Comparison of ENCODE assay signal across 23 mouse cellular contexts in the genomic region with DNA sequence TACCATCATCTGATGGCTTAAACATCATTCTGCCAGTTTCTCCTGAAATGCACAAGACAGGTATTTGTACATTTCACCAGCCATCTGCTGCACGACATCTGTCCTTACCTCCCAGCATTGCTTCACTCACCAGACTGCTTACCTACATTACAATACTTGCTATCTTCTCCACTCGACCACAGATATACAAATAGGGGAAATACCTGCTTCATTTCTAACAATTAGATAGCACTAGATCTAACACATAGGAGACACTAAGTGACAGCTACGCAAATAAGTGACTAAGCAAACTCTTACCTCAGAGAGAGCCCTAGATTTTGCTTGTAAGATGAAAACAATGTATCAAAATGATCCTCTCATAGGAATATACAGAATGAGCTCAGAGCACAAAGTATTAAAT. TPM values are rescaled to one million over a fixed set of nuclear protein-coding genes. Genes with fewer than 3 reads are reported as not detected.
A peak's percentile ranks its signal among the peaks of the same experiment; 100 is the strongest.
DNase-seq lines count a peak whose midpoint lies in the region; ATAC-seq and TF ChIP-seq lines count a peak whose summit lies in the region.
"Had no signal": no experiment of that assay in that cellular context is flagged by ENCODE, and none has a peak within 500 bp of the region (broad histone marks: within the 10 kb centered on the region; RNA-seq: fewer than 3 reads in every experiment).

No protein-coding gene starts in this region.

- DNase-seq in liver, adult 2 months (ENCODE audit: extremely low read depth, low read depth, low spot score), result peak; percentile 27
- no peak for DNase-seq in liver, postnatal 0 days
- peak; percentile 39 for DNase-seq in induced T-regulatory cell, adult 2 months (ENCODE audit: low read depth)
- no peak for DNase-seq in adrenal gland, postnatal 25 days
- no peak for DNase-seq in left cerebral cortex, adult 2 months (ENCODE audit: extremely low spot score in 1 of 2, low spot score in 2 of 2)
- DNase-seq: adrenal gland, postnatal 10 days; B cell, adult 2 months; cerebellum, adult 18-20 months; cerebellum, adult 9-10 months; cerebellum, postnatal 25 days; gastrocnemius, adult 2 months; gastrocnemius, postnatal 14 days; heart, adult 11 months; kidney, adult 2 months had no signal

- peaks cover 39% of the 10 kb centered on the region for H3K36me3 ChIP-seq in liver, adult 2 months (ENCODE audit: control insufficient read depth, insufficient read depth, low read length)
- peaks cover 37% of the 10 kb centered on the region for H3K36me3 ChIP-seq in liver, postnatal 0 days (replicated peaks; ENCODE audit: insufficient read depth, low read length)

- no peak for TF ChIP-seq POLR2A in liver, adult 2 months (IDR thresholded peaks at IDR 0.05; ENCODE audit: extremely low read depth, insufficient read depth, low read length)

- intact Hi-C loops in left cerebral cortex, adult 2 months (cut with DNase I), result no loop called here

- H3K27ac ChIP-seq in liver, adult 2 months (replicated peaks; ENCODE audit: insufficient read depth, low read depth, low read length), result no peak overlapping the region; the same call in 1 of the 2 replicates
- no peak overlapping the region for H3K27ac ChIP-seq in liver, postnatal 0 days (ENCODE audit: low read depth)
- H3K27ac ChIP-seq in left cerebral cortex, adult 2 months, result no peak overlapping the region
- H3K27ac ChIP-seq: embryonic facial prominence, embryonic 12.5 days; embryonic facial prominence, embryonic 15.5 days; gastrocnemius, adult 2 months; hindbrain, embryonic 13.5 days had no signal

- peaks cover 21% of the 10 kb centered on the region for H3K4me1 ChIP-seq in liver, adult 2 months (ENCODE audit: control insufficient read depth, insufficient read depth, low read length)
- no peaks in the 10 kb centered on the region; the same call in 1 of the 2 replicates for H3K4me1 ChIP-seq in liver, postnatal 0 days (ENCODE audit: insufficient read depth)
- H3K4me1 ChIP-seq: embryonic facial prominence, embryonic 12.5 days had no signal

- no peak for ATAC-seq in liver, postnatal 0 days
- ATAC-seq in CD4-positive, CD25-positive, alpha-beta regulatory T cell, adult 4 months, result peak; percentile 80
- ATAC-seq: forebrain, embryonic 14.5 days; hindbrain, embryonic 16.5 days; intestine, postnatal 0 days had no signal

- H3K9ac ChIP-seq in liver, adult 2 months (ENCODE audit: low read depth, low read length), result no peak overlapping the region
- H3K9ac ChIP-seq in liver, postnatal 0 days (replicated peaks), result no peak overlapping the region
- H3K9ac ChIP-seq: embryonic facial prominence, embryonic 12.5 days; embryonic facial prominence, embryonic 15.5 days; hindbrain, embryonic 13.5 days had no signal

- H3K4me2 ChIP-seq in liver, postnatal 0 days (ENCODE audit: low read depth, low read length), result no peak overlapping the region
- H3K4me2 ChIP-seq: embryonic facial prominence, embryonic 12.5 days; embryonic facial prominence, embryonic 15.5 days; heart, embryonic 11.5 days; hindbrain, embryonic 13.5 days had no signal

- no peaks in the 10 kb centered on the region for H3K9me3 ChIP-seq in liver, postnatal 0 days (ENCODE audit: low read length)
- H3K9me3 ChIP-seq: embryonic facial prominence, embryonic 12.5 days; embryonic facial prominence, embryonic 15.5 days; hindbrain, embryonic 13.5 days had no signal

- TF ChIP-seq EP300 in liver, postnatal 0 days (IDR thresholded peaks at IDR 0.05; ENCODE audit: low read depth), result no peak

- WGBS in liver, adult 2 months, result 36% methylated on average over 3 of the region's 3 CpGs
- 61% methylated on average over 3 of the region's 3 CpGs for WGBS in liver, postnatal 0 days (ENCODE audit: insufficient replicate concordance)

- no peak for TF ChIP-seq CTCF in liver, adult 2 months (IDR thresholded peaks at IDR 0.05; ENCODE audit: low read depth, low read length)
- no peak for TF ChIP-seq CTCF in liver, postnatal 0 days (IDR thresholded peaks at IDR 0.05; ENCODE audit: low read depth)
- TF ChIP-seq CTCF in left cerebral cortex, adult 2 months (IDR thresholded peaks at IDR 0.05), result no peak

- H3K79me2 ChIP-seq in liver, adult 2 months (ENCODE audit: control insufficient read depth, insufficient read depth, low read length), result peaks cover 25% of the 10 kb centered on the region

- no peak overlapping the region for H3K4me3 ChIP-seq in liver, adult 2 months (ENCODE audit: insufficient read depth, low read depth, low read length)
- no peak overlapping the region for H3K4me3 ChIP-seq in liver, postnatal 0 days (ENCODE audit: low read depth, low read length)
- no peak overlapping the region for H3K4me3 ChIP-seq in left cerebral cortex, adult 2 months
- H3K4me3 ChIP-seq: embryonic facial prominence, embryonic 12.5 days; embryonic facial prominence, embryonic 15.5 days; gastrocnemius, adult 2 months; hindbrain, embryonic 13.5 days had no signal

- no peaks in the 10 kb centered on the region for H3K27me3 ChIP-seq in liver, adult 2 months (ENCODE audit: control insufficient read depth, insufficient read depth, low read length)
- no peaks in the 10 kb centered on the region for H3K27me3 ChIP-seq in liver, postnatal 0 days (ENCODE audit: insufficient read depth, low read length)
- H3K27me3 ChIP-seq: embryonic facial prominence, embryonic 12.5 days; embryonic facial prominence, embryonic 15.5 days; hindbrain, embryonic 13.5 days had no signal

RNA-seq across cellular contexts. Expression of gene Pln, which starts 16.2 kb away (rescaled TPM):
- 0.09 and 0.27 TPM in 2 replicates for total RNA-seq in liver, adult 2 months (2014; rRNA removed)
- not detected in 2 replicates for polyA plus RNA-seq in liver, adult 2 months (2012; rRNA removed)
- polyA plus RNA-seq in liver, postnatal 0 days (2015; fragmentation: Nextera tagmentation; extraction: Ambion mirVana), result 0.22 and 0.40 TPM in 2 replicates
- 1 to 10 TPM; 1.8 to 2.0 TPM for polyA plus RNA-seq in CD4-positive, CD25-positive, alpha-beta regulatory T cell, adult 4 months (2017; shearing (Covaris generic))
- total RNA-seq in adrenal gland, postnatal 25 days (2021), result 0.27 TPM in 1 of 2 replicates, not detected in the other
- 1 to 10 TPM; 1.4 to 2.1 TPM for total RNA-seq in left cerebral cortex, adult 2 months (2021)
- total RNA-seq: ES-E14 had no signal

RNA-seq across cellular contexts. Expression of gene Cep85l, which starts 26.1 kb away (rescaled TPM):
- total RNA-seq in liver, adult 2 months (2014; rRNA removed), result 25.3 and 30.8 TPM in 2 replicates
- polyA plus RNA-seq in liver, adult 2 months (2012; rRNA removed), result 3.9 and 4.2 TPM in 2 replicates
- polyA plus RNA-seq in liver, postnatal 0 days (2015; fragmentation: Nextera tagmentation; extraction: Ambion mirVana), result 2.5 and 5.4 TPM in 2 replicates
- polyA plus RNA-seq in CD4-positive, CD25-positive, alpha-beta regulatory T cell, adult 4 months (2017; shearing (Covaris generic)), result 1 to 10 TPM; 1.8 to 2.8 TPM
- 12.5 and 13.8 TPM in 2 replicates for total RNA-seq in adrenal gland, postnatal 25 days (2021)
- 10 to 100 TPM; 21.7 to 24.5 TPM for total RNA-seq in left cerebral cortex, adult 2 months (2021)

Comparison
In these comparisons a context has a peak if more than half of its experiments do, and no peak if none do; other contexts are left out.
1. DNase-seq: peak in liver, adult 2 months (single experiment) and induced T-regulatory cell, adult 2 months (single experiment); none in liver, postnatal 0 days (single experiment), adrenal gland, postnatal 25 days (single experiment) and left cerebral cortex, adult 2 months (0 of 2).